Mouse (Mus musculus) spleen, adult 2 months (tissue): ENCODE results near the gene Atp8a1.

ENCODE experiments used
- CTCF ChIP-seq: fragments of 200-500 bp; IDR thresholded peaks from 2 replicates; pipeline ENCODE4 v1.5.1; 2011; ENCODE audit warnings: mild to moderate bottlenecking, inconsistent platforms; ENCODE audit not compliant: insufficient read depth, insufficient read length, insufficient replicate concordance; ENCODE audit errors: extremely low read depth
- POLR2A ChIP-seq: fragments of 200-500 bp; IDR thresholded peaks from 2 replicates; pipeline ENCODE4 v1.6.1; 2011; ENCODE audit warnings: low read depth, low read length, inconsistent platforms

DNA sequence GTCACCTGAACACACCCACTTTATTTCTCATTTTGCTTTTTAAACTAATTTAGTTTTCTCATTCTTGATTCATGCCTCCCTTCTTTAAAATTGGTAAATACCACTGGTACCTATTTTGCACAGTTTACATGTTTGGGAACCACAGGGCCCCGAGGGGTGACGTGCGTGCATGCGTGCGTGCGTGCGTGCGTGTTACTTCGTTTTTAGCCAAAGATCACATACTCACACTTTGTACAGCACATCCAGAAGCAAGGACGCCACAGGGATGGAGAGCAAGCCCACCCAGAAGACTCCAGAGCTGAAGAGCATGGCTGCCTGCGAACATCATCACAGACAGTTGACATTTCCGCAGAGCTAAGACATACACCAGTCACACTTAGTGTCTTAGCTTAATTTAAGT, 216.0 kb downstream of the Atp8a1 start:
- TF ChIP-seq CTCF (no peak), POLR2A (no peak)
